Mouse (Mus musculus) urinary bladder, postnatal 10 days (tissue): Measurements from ENCODE around the gene Itih4.

Experiments
- DNase-seq: peaks from one replicate; pipeline ENCODE4 v3.0.0; 2022; ENCODE audit warnings: low spot score

Itih4 gene

GRCm38 (mm10) chr14:30886204-30886603 is at the start of gene Itih4:
TSS of gene Itih4 (plus strand) at chr14:30886476.
- DNase-seq = no peak

- no peak for DNase-seq
Observed at GRCm38 (mm10) chr14:30837416-30837996, 48.8 kb upstream of the Itih4 start.

GRCm38 (mm10) chr14:30843701-30844100 is 42.6 kb upstream of the Itih4 start:
- DNase-seq = no peak

- no peak for DNase-seq
Observed at GRCm38 (mm10) chr14:30850504-30850903, 35.8 kb upstream of the Itih4 start.

- no peak for DNase-seq
Observed at GRCm38 (mm10) chr14:30852325-30852724, 34.0 kb upstream of the Itih4 start.

- DNase-seq = no peak
Observed at GRCm38 (mm10) chr14:30855316-30855715, 31.0 kb upstream of the Itih4 start.

- DNase-seq = no peak
Observed at GRCm38 (mm10) chr14:30856885-30857507, 29.3 kb upstream of the Itih4 start.

- DNase-seq = no peak
Observed at GRCm38 (mm10) chr14:30857990-30858389, 28.3 kb upstream of the Itih4 start.

- DNase-seq = no peak
Observed at GRCm38 (mm10) chr14:30861421-30862125, 24.7 kb upstream of the Itih4 start.

- no peak for DNase-seq
Observed at GRCm38 (mm10) chr14:30862368-30862767, 23.9 kb upstream of the Itih4 start.

- DNase-seq = no peak
Observed at GRCm38 (mm10) chr14:30865311-30865710, 21.0 kb upstream of the Itih4 start.

- DNase-seq = no peak
Observed at GRCm38 (mm10) chr14:30867042-30867441, 19.2 kb upstream of the Itih4 start.

GRCm38 (mm10) chr14:30868826-30869225 is 17.4 kb upstream of the Itih4 start:
- DNase-seq = no peak

GRCm38 (mm10) chr14:30869391-30869801 is 16.9 kb upstream of the Itih4 start:
- DNase-seq = no peak

- DNase-seq = no peak
Observed at GRCm38 (mm10) chr14:30870206-30871147, 15.8 kb upstream of the Itih4 start.

- DNase-seq = no peak
Observed at GRCm38 (mm10) chr14:30874095-30874700, 12.1 kb upstream of the Itih4 start.

GRCm38 (mm10) chr14:30875130-30875865 is 11.0 kb upstream of the Itih4 start:
- no peak for DNase-seq

- no peak for DNase-seq
Observed at GRCm38 (mm10) chr14:30875955-30876354, 10.3 kb upstream of the Itih4 start.

GRCm38 (mm10) chr14:30876451-30876850 is 9.8 kb upstream of the Itih4 start:
- no peak for DNase-seq

GRCm38 (mm10) chr14:30877827-30878226 is 8.4 kb upstream of the Itih4 start:
- DNase-seq = no peak

GRCm38 (mm10) chr14:30878958-30879571 is 7.2 kb upstream of the Itih4 start, which contains the start of gene Mustn1:
TSS of gene Mustn1 (plus strand) at chr14:30879200.
- no peak for DNase-seq
